Mouse (Mus musculus) liver, embryonic 12.5 days (tissue): ENCODE data around the gene Ugt1a10. TPM values are rescaled to one million over a fixed set of nuclear protein-coding genes. Genes with fewer than 3 reads are reported as not detected.
"Not testable (repeated sequence)": the region's sequence is repeated elsewhere in the genome, so short reads cannot be mapped to it uniquely, and the experiment has no call there.

Source experiments
- ATAC-seq: fragments of 200-750 bp; cut with Nextera tagmentation; 2 replicates; pipeline ENCODE4 v1.8.0; 2017; ENCODE audit warnings: moderate number of reproducible peaks, mild to moderate bottlenecking, moderate library complexity
- H3K27ac ChIP-seq: fragments of 300-500 bp; sonication (generic); 2 replicates; pipeline ENCODE4 v1.5.1; 2016; ENCODE audit warnings: mild to moderate bottlenecking
- H3K27me3 ChIP-seq: fragments of 300-500 bp; sonication (generic); replicated peaks from 2 replicates; pipeline ENCODE4 v1.6.1; 2016; ENCODE audit warnings: mild to moderate bottlenecking, moderate library complexity
- H3K36me3 ChIP-seq: fragments of 300-500 bp; sonication (generic); 2 replicates; pipeline ENCODE4 v1.6.1; 2016; ENCODE audit warnings: mild to moderate bottlenecking, moderate library complexity
- H3K4me1 ChIP-seq: fragments of 300-500 bp; sonication (generic); 2 replicates; pipeline ENCODE4 v1.6.1; 2016
- H3K4me2 ChIP-seq: fragments of 300-500 bp; sonication (generic); 2 replicates; pipeline ENCODE4 v1.6.1; 2016; ENCODE audit warnings: mild to moderate bottlenecking, moderate library complexity
- H3K4me3 ChIP-seq: fragments of 300-500 bp; sonication (generic); 2 replicates; pipeline ENCODE4 v1.5.1; 2016; ENCODE audit warnings: mild to moderate bottlenecking, moderate library complexity
- H3K9ac ChIP-seq: fragments of 300-500 bp; sonication (generic); 2 replicates; pipeline ENCODE4 v1.6.1; 2016; ENCODE audit warnings: mild to moderate bottlenecking, moderate library complexity
- H3K9me3 ChIP-seq: fragments of 300-500 bp; sonication (generic); replicated peaks from 2 replicates; pipeline ENCODE4 v1.6.1; 2016; ENCODE audit warnings: mild to moderate bottlenecking, moderate library complexity
- WGBS: fragments of 180-500 bp; shearing (Covaris S2); methylation state at CpG from one replicate; pipeline ENCODE4 v1.1.7; 2016; ENCODE audit not compliant: insufficient replicate concordance; 5-methylcytosine and 5-hydroxymethylcytosine counted together
- polyA plus RNA-seq: library from polyadenylated mRNA; unstranded; fragments of >200 nt; fragmentation: Nextera tagmentation; extraction: Ambion mirVana; gene quantifications from 2 replicates; pipeline ENCODE4 v1.2.1, GENCODE M21; 2016

Gene Ugt1a10
- not detected in 2 replicates for polyA plus RNA-seq

DNA sequence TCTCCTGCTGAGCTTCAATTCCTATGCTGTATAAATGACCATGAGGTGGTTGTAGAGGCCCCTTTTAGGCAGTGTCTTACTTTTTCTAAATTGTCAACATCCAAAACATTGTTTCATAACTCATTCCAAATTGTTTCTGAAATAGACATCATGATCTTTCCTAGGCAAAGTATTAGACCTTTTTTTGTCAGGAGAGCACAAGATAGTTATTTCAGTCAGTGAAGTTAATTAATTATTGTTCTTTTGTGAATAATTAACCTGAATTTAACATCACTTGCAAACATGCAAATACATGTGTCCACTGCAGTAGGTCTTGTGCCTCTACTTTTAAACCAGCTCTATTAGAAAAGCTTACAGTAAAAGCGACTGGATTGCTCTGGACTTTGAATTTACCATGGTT is at the start of gene Ugt1a10:
TSS of gene Ugt1a10 (plus strand) at position 301 of the 400 bp plus-strand sequence.
- H3K36me3 ChIP-seq: no peaks in the 10 kb centered on the region
- H3K4me1 ChIP-seq: no peaks in the 10 kb centered on the region
- H3K9me3 ChIP-seq: no peaks in the 10 kb centered on the region
- no peak within 1 kb of the TSS for H3K4me2 ChIP-seq
- no peak within 1 kb of the TSS for H3K4me3 ChIP-seq
- H3K27me3 ChIP-seq: no peaks in the 10 kb centered on the region
- no peak within 1 kb of the TSS for H3K27ac ChIP-seq
- no peak within 1 kb of the TSS for H3K9ac ChIP-seq
- no peak for ATAC-seq
- 34% methylated on average over 1 of the region's 1 CpGs for WGBS

DNA sequence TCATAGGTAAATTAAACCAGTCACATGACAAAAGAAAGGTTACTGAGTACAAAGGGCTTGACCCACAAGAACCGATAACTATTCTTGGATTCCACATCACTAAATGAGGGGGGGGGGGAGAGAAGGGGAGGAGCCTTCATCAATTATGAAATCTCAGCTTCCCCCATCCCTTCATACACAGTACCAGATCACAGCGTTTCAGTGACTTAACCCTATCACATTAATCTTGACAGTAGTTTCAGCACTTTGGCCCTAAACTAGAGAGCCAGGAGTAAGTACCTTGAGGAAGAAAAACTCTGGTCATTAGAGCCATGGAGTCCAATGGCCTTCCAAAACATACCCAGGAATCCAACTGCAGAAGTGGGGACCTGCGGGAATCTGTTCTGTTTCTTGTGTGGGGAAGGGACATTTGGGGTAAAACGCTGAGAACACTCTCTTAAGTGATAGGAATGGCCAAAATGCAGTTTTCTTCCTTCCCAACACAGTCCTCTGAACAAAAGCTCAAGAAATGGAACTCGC is 47.4 kb upstream of the Ugt1a10 start:
- Histone ChIP-seq H3K36me3 (peaks cover 15% of the 10 kb centered on the region), H3K4me3 (peak overlapping the region; percentile 81), H3K27me3 (no peaks in the 10 kb centered on the region), H3K9me3 (no peaks in the 10 kb centered on the region), H3K4me1 (peaks cover 18% of the 10 kb centered on the region), H3K9ac (peak overlapping the region; percentile 84), H3K27ac (peak overlapping the region; percentile 75), H3K4me2 (peak overlapping the region; percentile 88)
- 14% methylated on average over 5 of the region's 5 CpGs for whole genome bisulfite sequencing
- ATAC-seq: peak; percentile 52

DNA sequence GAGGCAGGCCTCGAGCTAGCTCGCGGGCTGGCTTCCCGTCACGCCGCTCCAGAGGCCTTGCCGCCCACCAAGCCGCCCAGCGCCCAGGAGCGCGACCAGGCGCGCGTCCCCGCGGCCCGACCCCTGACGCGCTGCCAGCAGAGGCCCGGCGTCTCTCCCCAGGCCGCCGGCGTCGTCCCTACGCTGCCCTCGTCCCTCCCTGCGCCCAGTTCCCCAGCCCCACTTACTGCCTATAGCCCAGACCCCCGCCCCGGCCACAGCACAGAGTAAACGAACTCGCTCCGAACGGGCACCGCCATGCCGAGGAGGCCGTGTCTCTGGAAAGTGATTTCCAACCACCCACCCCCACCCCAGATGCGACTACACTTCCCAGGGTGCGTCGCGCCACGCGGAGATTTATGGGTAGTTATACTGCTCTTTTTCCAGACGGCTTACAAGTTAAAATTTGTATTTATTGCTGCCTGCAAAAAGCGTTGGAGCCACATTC is 46.9 kb upstream of the Ugt1a10 start, which contains the start of gene Usp40:
TSS of gene Usp40 (minus strand) at position 341 of the 487 bp plus-strand sequence.
- Histone ChIP-seq H3K4me1 (peaks cover 18% of the 10 kb centered on the region), H3K9ac (peak within 1 kb of the TSS; percentile 84), H3K27me3 (no peaks in the 10 kb centered on the region), H3K4me3 (peak within 1 kb of the TSS; percentile 81), H3K27ac (peak within 1 kb of the TSS; percentile 75), H3K36me3 (peaks cover 10% of the 10 kb centered on the region), H3K9me3 (no peaks in the 10 kb centered on the region), H3K4me2 (peak within 1 kb of the TSS; percentile 88)
- under 1% methylated on average over 45 of the region's 45 CpGs for WGBS
- ATAC-seq: peak; percentile 88

DNA sequence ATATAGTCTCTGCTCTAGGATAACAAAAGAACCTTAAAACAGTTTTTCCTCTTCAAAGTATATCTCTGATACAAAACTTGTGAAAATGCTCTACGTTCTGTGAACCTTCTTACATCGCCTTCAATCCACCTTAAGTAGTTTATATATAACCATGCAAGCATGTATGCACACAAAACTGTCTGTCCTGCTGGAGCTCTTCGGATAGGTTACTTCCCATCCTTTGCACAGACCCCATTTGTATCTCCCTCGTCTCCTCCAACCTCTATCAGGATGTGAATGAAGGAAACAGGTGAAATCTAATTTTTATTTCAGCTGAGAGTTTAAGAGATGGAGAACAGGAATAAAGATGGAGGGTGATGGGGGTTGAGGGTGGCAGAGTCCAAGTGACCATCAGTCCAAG is 46.5 kb upstream of the Ugt1a10 start:
- WGBS: 40% methylated on average over 4 of the region's 4 CpGs
- H3K4me1 ChIP-seq: peaks cover 18% of the 10 kb centered on the region
- peak overlapping the region; percentile 81 for H3K4me3 ChIP-seq
- no peaks in the 10 kb centered on the region for H3K27me3 ChIP-seq
- H3K9ac ChIP-seq: peak overlapping the region; percentile 84; the same call in 1 of the 2 replicates
- no peaks in the 10 kb centered on the region for H3K9me3 ChIP-seq
- peak overlapping the region; percentile 88 for H3K4me2 ChIP-seq
- peaks cover 7% of the 10 kb centered on the region for H3K36me3 ChIP-seq
- ATAC-seq: no peak
- H3K27ac ChIP-seq: no peak overlapping the region

DNA sequence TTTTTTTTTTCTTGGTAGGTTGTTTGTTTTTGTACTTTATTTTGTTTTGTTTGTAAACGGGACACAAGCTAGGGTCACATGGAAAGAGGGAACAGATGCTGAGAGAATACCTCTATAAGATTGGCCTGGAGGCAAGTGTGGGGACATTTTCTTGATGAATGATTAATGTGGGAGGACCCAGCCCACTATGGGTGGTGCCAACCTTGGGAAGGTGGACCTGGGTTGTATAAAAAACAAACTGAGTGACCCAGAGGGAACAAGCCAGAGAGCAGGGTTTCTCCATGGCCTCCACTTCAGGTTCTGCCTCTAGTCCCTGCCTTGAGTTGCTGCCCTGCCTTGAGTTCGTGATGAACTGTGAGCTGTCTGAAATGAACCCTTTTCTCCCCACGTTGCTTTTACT is 45.7 kb upstream of the Ugt1a10 start:
- WGBS: 54% methylated on average over 3 of the region's 3 CpGs
- Histone ChIP-seq H3K9ac (no peak overlapping the region), H3K27me3 (no peaks in the 10 kb centered on the region), H3K36me3 (peaks cover 3% of the 10 kb centered on the region; the same call in 1 of the 2 replicates), H3K4me3 (no peak overlapping the region), H3K4me1 (peaks cover 18% of the 10 kb centered on the region), H3K9me3 (no peaks in the 10 kb centered on the region), H3K4me2 (no peak overlapping the region), H3K27ac (no peak overlapping the region)
- no peak for ATAC-seq

DNA sequence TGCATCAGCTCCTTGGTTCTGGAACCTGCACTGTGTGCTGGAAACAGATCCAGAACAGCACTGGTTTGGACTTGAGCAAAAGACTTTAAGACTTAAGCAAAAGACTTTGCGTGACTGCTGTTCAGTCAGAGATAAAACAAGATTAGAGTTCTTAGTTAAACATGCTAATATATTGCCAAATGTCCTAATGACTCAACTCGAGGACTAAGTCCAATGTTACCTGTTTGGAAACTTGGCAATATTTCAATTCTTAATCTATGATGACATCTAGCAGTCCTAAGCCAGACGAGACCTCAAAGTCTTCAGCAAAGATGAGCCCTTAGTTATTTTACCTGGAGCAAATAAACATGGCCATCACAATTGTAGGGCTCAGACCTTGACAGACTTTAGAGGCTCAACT is 41.5 kb upstream of the Ugt1a10 start:
- no peaks in the 10 kb centered on the region for H3K27me3 ChIP-seq
- no peak for ATAC-seq
- 57% methylated on average over 3 of the region's 3 CpGs for WGBS

DNA sequence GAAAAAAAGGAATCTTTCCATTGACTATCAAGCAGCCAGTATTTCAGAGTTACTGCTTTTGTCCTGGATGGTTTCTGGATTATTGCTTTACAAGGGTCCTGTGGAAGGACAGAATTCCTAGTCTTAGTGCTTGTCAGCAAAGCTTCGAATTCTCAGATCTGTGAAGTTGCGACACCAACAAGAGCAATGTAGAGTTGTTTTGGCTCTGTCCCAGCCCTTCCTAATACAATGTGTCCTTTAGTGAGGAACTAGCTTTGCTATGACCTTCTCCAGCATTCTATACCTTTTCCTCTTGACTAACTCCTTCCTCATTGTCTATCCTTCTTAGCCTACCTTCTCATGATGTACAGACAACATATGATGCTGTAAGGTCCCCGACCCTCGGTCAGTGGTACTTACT is 41.0 kb upstream of the Ugt1a10 start:
- no peak overlapping the region for H3K9ac ChIP-seq
- no peak overlapping the region for H3K4me2 ChIP-seq
- no peaks in the 10 kb centered on the region for H3K4me1 ChIP-seq
- H3K27ac ChIP-seq: no peak overlapping the region
- 72% methylated on average over 4 of the region's 4 CpGs for WGBS
- no peaks in the 10 kb centered on the region for H3K36me3 ChIP-seq
- no peak for ATAC-seq
- H3K9me3 ChIP-seq: 0 out of 2 replicates have a peak, but pooled peaks cover 3% of the 10 kb centered on the region
- H3K27me3 ChIP-seq: no peaks in the 10 kb centered on the region
- no peak overlapping the region for H3K4me3 ChIP-seq

More for the DNA sequence above, 41.5 kb upstream of the Ugt1a10 start:
- no peaks in the 10 kb centered on the region for H3K36me3 ChIP-seq
- no peak overlapping the region for H3K9ac ChIP-seq
- H3K27ac ChIP-seq: no peak overlapping the region
- 0 out of 2 replicates have a peak, but pooled peaks cover 3% of the 10 kb centered on the region for H3K9me3 ChIP-seq
- H3K4me2 ChIP-seq: no peak overlapping the region
- H3K4me3 ChIP-seq: no peak overlapping the region
- H3K4me1 ChIP-seq: peaks cover 2% of the 10 kb centered on the region; the same call in 1 of the 2 replicates

DNA sequence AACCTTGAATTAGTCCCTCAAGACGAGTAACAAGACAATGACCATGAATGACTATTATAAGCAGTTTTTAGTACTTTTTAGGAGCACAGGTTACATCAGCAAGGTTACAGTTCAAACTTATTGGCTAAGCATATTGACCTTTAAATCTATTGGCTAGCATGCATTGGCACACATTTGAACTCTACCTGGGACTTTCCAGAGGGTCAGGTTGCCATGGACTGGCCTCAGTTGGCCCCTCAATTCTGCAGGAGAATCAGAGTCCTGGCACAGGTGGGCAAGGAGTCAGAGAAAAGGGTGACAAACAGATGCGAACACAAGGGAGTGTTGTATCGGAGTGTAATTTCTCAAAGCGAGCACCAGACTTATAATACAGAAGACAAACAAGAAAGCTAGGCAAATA is 40.5 kb upstream of the Ugt1a10 start:
- WGBS: 74% methylated on average over 4 of the region's 4 CpGs
- Histone ChIP-seq H3K9ac (no peak overlapping the region), H3K36me3 (no peaks in the 10 kb centered on the region), H3K27ac (no peak overlapping the region), H3K4me1 (no peaks in the 10 kb centered on the region), H3K9me3 (0 out of 2 replicates have a peak, but pooled peaks cover 3% of the 10 kb centered on the region), H3K4me3 (no peak overlapping the region), H3K4me2 (no peak overlapping the region), H3K27me3 (no peaks in the 10 kb centered on the region)
- no peak for ATAC-seq

DNA sequence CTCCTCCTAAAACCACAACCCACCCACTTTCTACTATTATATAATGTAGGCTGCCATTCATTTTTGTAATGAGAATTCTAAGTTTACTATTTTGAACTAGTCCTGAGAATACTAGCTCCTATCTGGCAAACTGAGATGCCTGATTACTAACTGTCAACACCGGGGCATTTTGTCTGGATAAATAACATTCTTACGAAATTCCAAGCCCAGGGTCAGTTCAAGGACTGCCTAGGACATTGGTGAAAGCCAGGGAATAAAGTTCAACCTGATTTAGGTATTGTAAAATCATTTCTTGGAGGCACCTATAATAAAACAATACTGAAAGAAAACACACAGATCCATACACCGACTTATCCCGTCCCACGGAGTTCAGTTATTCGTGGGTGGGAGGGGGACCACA is 39.8 kb upstream of the Ugt1a10 start:
- Histone ChIP-seq H3K27me3 (no peaks in the 10 kb centered on the region), H3K9me3 (0 out of 2 replicates have a peak, but pooled peaks cover 3% of the 10 kb centered on the region), H3K4me3 (no peak overlapping the region), H3K4me1 (no peaks in the 10 kb centered on the region), H3K36me3 (no peaks in the 10 kb centered on the region), H3K9ac (no peak overlapping the region), H3K4me2 (no peak overlapping the region), H3K27ac (no peak overlapping the region)
- ATAC-seq: no peak
- 78% methylated on average over 6 of the region's 6 CpGs for WGBS

DNA sequence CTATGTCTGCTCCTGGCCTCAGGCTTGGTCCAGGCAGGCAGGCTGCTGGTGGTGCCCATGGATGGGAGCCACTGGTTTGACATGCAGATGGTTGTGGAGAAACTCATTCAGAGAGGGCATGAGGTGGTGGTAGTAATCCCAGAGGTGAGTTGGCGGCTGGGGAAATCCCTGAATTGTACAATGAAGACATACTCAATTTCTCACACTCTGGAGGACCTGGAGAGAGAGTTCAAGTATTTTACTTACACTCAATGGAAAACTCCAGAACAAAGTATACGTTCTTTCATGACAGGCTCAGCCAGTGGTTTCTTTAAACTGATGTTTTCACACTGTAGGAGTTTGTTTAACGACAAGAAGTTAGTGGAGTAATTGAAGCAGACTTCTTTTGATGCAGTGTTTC is 29.9 kb upstream of the Ugt1a10 start:
- H3K27me3 ChIP-seq, H3K9me3 ChIP-seq: not testable (repeated sequence)
- 60% methylated on average over 3 of the region's 3 CpGs for WGBS

DNA sequence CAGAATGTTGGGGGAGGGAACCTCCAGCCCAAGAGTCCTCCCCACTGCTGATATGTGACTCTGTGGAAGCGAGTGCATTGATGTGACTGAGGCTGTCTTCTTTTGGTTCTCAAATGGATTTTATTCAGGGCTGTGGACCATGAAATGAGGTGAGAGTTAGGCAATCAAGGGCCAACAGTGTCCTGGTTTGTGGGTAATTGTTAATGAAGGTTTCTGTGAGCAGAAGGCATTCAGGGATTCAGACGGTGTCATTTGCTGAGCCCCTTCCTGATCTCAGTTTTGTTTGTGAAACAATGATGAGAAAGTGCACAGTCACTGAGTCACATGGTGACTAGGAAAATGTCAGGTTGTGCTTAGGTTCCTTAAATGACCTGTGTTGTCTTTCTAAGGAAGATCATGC is 12.1 kb upstream of the Ugt1a10 start:
- WGBS: 20% methylated on average over 1 of the region's 2 CpGs
- H3K4me3 ChIP-seq, ATAC-seq, H3K4me2 ChIP-seq, H3K9ac ChIP-seq, H3K27ac ChIP-seq, H3K27me3 ChIP-seq, H3K4me1 ChIP-seq, H3K36me3 ChIP-seq, H3K9me3 ChIP-seq: not testable (repeated sequence)

More for the DNA sequence above, 29.9 kb upstream of the Ugt1a10 start:
- ATAC-seq, H3K4me1 ChIP-seq, H3K4me3 ChIP-seq, H3K4me2 ChIP-seq, H3K27ac ChIP-seq, H3K36me3 ChIP-seq, H3K9ac ChIP-seq: not testable (repeated sequence)

DNA sequence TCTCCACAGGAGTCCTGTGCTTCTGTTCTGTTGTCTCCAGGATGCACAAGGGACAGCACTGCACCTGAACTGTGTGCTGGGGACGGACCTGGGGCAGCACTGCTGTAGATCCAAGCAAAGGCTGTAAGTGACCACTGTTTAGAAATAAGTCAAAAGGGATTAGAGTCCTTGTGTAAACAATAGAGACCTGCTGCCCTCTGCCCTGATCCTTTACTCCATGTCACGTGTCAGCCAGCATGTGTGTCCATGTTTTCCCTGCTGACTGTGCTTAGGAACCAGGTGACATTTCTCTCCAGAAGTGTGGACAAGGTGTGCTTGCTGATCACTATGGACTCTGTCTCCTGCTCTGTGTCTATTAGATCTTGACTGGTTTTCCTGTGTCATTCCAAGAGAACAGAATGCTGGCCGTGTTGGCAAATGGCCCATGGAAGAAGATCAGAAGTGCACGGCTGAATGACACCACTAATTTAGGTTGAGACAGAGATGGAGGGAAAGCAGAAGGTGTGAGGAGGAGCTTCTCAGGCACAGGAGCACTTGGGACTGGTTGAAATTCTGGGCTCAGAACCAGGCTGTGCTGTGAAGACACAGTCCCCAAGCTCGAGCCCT is 10.3 kb upstream of the Ugt1a10 start:
- H3K9me3 ChIP-seq, H3K27me3 ChIP-seq, H3K9ac ChIP-seq, H3K4me2 ChIP-seq, H3K4me1 ChIP-seq, H3K4me3 ChIP-seq, H3K36me3 ChIP-seq, H3K27ac ChIP-seq: not testable (repeated sequence)
- WGBS: 56% methylated on average over 4 of the region's 5 CpGs
- ATAC-seq: peak; percentile 44; the same call in 1 of the 2 replicates
